Mouse (Mus musculus): ENCODE measurements around the gene Guca2b.
A peak's percentile ranks its signal among the peaks of the same experiment; 100 is the strongest.
"Not testable (repeated sequence)": the region's sequence is repeated elsewhere in the genome, so short reads cannot be mapped to it uniquely, and the experiment has no call there.

The Guca2b gene

DNA sequence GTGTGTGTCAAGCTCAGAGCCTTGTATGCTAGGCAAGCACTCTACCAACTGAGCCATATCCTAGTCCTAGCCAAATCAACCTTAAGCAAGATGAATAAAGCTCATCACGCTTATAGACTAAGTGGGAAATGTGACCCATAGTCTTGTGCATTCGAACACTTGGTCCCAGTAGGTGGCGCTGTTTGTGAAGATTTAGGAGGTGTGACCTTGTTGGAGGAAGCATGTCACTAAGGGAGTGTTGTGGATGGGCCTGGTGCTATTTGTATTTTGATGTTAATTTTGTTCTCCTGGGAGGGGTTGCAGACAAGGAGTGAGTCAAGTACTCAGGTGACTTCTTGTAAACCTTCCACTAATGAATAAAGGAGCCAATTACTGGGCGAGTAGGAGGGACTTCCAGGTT, 16.1 kb downstream of the Guca2b start:
- DNase-seq = no peak

DNA sequence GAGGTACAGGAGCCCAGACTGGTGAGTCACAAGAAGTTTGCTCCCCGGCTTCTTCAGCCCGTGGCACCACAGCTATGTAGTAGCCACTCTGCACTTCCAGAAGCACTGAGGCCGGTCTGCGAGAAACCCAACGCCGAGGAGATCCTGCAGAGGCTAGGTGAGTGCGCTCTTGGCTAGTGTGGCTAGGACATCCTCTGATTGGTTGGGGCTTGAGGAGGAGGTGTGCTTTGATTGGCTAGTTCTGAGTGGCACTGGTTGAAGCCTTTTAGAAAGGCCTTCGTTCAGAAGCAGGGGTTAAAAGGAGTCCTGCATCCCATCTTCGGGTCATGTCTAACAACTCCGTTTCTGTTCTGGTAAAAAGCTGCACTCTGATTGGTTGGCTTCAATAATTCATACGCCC, 20.1 kb downstream of the Guca2b start:
- no peak for DNase-seq

DNA sequence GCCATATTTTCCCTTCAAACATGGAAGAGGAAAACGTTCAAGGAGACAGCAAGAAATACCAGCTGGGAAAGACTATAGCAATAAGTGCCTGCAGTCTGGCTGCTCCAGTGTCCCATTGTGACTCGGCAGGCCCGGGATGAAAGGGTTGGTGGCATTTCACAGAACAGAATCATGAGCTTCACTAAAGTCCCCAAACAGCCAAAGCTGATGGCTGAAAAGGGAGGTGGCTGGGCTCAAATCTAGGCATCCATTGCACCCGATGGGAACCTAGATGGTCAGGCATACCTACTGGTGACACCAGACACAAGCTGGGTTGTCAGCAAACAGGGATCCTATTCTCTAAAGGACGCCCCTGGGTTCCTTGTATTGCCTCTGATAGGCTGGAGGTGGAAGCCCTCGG, 20.8 kb downstream of the Guca2b start:
- no peak for DNase-seq

- no peak for DNase-seq
Measured at GRCm38 (mm10) chr4:119637176-119637845, 21.4 kb downstream of the Guca2b start, which contains the start of gene Guca2a. Gene Guca2a, plus strand, starts transcription at chr4:119637704.

DNA sequence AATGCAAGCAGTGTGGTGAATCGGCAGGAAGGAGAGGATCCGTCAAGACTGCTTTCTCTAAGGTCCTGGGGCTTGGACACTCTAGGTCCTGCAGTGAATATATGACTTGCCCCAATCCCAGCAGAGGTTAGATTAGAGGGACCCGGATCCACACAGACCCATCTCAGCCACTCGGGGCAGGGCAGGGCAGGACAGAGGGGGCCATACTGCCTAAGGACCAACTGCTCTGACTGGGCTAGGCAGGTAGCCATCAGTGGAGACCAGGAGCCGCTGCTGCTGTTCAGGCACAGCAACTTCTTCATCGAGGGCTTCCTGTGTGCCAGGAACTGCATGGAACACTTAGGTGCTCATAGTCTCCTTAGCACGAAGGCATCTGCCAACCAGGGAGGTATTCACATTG, 22.0 kb downstream of the Guca2b start:
- no peak for DNase-seq

DNA sequence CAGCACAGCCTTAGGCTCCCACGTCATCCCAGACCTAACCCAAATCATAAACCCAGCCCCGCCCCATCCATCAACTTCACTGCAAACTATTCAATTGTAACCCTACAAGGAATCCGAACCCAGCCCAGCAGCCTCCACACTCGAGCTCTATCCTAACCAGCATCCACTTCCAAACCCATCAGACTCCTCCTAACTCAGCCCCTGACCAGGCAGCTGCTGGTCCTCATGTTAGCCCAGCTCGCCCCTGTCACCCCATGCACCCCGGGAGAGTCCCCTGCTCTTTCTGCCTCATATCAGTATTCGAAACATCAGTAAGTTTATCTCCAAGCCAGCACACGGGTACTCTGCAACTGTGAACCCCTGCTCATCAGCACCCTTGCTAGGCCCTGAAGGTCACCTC, 23.1 kb downstream of the Guca2b start:
- no peak for DNase-seq

DNA sequence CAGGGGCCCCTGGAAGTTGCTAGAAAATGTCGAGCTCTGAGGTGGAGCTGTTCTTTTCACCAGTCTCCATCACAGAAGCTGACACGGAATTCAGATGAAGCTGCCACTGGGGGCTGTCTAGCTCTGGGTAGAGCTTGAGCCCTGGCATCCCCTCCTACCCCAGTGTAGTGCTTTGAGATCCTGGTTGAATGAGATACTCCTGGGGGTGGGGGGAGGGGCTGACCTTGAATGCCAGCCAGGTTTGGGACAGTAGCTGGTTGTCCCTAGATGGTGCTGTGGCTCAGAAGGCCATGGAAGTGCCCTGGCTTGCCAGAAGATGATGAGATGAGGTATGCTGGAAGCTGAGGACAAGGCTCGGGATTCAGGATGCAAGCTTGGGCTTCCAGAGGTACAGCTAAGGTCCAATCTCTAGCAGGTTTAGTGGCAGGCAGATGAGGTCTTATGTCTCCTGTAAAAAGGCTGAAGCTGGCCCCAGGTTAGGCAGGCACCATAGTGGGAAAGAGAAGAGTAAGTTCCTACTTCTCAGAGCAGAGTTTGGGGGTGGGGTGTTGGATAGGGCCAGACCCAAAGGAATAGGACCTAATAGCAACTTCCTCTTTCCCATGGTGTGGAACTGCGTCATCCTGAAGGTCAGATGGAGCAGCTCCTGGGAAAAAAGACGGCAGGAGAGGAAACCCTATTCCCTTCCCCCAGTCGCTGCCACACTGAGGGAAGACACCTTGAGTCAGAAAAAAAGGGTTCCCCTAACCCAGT, 23.7 kb downstream of the Guca2b start:
- no peak for DNase-seq

GRCm38 (mm10) chr4:119633948-119634347, 24.8 kb downstream of the Guca2b start:
- no peak for DNase-seq

GRCm38 (mm10) chr4:119633342-119633741, 25.4 kb downstream of the Guca2b start:
- no peak for DNase-seq

GRCm38 (mm10) chr4:119632721-119633120, 26.0 kb downstream of the Guca2b start:
- DNase-seq = no peak

DNA sequence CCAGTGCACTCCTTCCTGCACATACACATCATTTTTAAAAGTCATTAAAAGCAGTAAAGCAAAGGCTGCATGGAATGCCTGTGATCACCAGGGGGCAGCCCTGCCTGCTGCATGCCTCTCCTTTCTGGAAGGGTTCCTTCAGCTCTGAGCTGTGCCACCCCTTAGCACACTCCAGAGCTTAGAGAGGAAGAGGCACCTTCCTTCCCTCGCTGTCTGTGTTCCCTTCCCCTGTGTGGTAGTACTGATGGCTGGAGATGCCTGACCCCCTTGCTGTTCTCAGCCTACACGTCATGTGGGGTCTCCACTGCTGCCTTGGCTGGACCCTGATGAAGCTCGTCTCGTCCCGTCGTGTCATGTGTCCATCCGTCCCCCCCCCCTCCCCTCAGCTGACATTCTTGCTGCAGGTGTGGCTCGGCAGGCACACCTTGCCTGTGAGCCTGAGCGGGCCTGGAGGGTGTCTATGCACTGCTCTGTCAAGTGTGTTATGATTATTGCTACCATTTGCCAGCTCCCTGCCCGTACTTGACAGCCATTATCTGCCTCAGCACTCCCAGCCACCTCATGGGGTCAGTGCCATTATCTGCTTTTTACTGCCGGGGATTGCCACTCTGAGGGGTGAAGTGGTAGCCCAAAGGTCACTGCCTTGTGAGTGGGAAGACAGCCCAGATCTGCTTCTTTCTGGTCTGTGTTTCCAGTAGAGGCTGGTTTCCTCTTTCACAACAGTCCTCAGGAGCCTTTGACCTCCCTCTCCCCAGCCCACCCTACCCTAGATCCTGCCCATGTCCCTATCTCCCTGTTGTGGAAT, 27.4 kb downstream of the Guca2b start:
- peak in 1 of 2 experiments; percentile 29 for DNase-seq

DNA sequence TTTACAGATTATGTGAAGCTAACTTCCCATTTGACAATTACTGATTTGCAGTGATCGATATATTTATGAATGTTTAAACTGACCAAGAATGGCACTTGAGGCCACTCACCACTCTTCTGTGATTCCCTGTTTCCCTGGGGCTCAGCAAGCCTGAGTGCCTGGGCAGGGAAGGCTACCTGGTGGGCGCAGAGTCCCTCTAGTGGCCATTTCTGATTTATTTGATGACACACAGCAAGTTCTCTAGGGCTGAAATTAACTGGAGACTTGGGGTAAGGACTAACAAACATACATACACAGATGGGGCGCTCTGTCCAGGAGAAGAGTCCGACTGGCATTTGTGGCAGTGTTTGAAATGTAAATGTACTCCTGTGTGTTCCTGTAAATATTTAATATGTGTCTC, 30.4 kb downstream of the Guca2b start:
- DNase-seq = not testable (repeated sequence)

- DNase-seq = no peak
Measured at GRCm38 (mm10) chr4:119627317-119627716, 31.4 kb downstream of the Guca2b start.

DNA sequence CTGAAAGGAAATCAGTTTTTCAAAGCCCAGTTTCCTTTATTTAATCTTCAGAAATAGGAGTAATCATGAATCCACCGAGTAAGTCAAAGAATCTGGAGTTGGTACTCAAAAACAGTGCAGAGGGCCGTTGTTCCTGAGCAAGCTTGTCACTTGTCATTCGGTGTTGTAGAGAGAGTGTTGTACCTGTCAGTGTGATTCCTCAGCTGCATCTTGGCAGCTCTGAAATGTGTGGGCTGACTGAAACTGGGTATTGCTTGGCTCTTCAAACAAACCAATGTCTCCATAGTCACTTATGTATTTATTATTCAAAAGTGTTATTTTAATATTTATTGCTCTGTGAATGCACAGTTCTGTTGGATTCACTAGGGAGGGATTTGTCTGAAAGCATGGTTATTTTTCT, 31.9 kb downstream of the Guca2b start:
- no peak for DNase-seq

DNA sequence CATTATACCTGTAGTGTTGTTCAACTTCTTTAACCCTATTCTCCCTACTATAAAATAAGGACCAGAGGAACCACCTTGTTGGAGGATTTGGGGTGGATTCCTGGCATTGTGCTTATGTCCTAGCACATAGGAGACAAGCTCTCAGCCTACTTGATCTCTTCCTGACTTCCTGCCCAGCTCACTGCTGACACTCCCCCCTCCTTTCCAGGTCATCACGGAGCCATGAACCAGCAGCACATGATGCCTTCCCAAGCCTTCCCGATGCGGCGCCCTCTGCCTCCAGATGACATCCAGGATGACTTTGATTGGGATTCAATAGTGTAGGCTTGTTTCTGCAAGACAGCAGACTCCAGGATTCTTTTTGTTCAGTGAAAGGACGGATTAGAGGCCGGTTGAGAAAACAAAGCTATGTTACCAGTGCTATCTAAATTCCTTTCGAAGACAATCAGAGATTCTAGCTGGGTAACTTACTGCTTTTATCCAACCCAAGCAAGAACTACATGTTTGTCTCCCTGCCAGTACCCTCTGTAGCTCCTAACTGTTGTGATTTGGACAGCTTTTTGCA, 32.6 kb downstream of the Guca2b start:
- no peak for DNase-seq

- DNase-seq = no peak
Measured at GRCm38 (mm10) chr4:119614724-119615123, 44.0 kb downstream of the Guca2b start.

GRCm38 (mm10) chr4:119614078-119614477, 44.7 kb downstream of the Guca2b start:
- DNase-seq = no peak

DNA sequence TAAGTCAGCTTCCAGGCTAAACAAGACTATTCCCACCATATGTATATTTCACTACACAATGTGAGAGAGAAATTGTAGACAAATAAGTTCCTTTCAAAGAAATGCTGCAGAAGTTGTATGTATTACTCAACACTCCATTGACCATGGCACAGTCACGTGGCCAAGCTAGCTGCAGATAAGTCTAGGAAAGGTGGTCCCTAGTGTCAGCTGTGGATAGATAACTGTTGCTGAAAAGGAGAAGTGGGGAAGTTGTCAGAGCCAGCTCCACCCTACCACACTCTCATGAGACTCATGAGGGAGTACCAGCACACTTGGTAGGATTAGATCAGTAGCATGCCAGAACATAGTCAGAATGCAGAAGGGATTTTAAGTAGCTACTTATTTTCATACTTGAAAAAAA, 49.3 kb downstream of the Guca2b start:
- no peak for DNase-seq
